Mouse (Mus musculus) liver, postnatal 0 days (tissue): Measurements from ENCODE around the gene Rilp. TPM values are rescaled to one million over a fixed set of nuclear protein-coding genes. Genes with fewer than 3 reads are reported as not detected.

Experiments
- ATAC-seq: fragments of 200-750 bp; cut with Nextera tagmentation; 2 replicates; pipeline ENCODE4 v1.8.0; 2017; ENCODE audit warnings: mild to moderate bottlenecking, moderate library complexity
- DNase-seq: peaks from one replicate; pipeline ENCODE4 v3.0.0-alpha.2; 2016
- H3K27ac ChIP-seq: fragments of 300-500 bp; sonication (generic); 2 replicates; pipeline ENCODE4 v1.5.1; 2014; ENCODE audit warnings: antibody characterized with exemption, moderate library complexity, mild to moderate bottlenecking, low read depth
- H3K27me3 ChIP-seq: fragments of 300-500 bp; sonication (generic); 2 replicates; pipeline ENCODE4 v1.6.1; 2014; ENCODE audit warnings: low read length, control low read depth, mixed read lengths; ENCODE audit not compliant: insufficient read depth
- H3K36me3 ChIP-seq: fragments of 300-500 bp; sonication (generic); replicated peaks from 2 replicates; pipeline ENCODE4 v1.6.1; 2014; ENCODE audit warnings: mild to moderate bottlenecking, control low read depth, low read length, moderate library complexity, mixed read lengths; ENCODE audit not compliant: insufficient read depth
- H3K4me1 ChIP-seq: fragments of 300-500 bp; sonication (generic); 2 replicates; pipeline ENCODE4 v1.6.1; 2014; ENCODE audit warnings: antibody characterized with exemption, mild to moderate bottlenecking, control low read depth; ENCODE audit not compliant: insufficient read depth
- H3K4me2 ChIP-seq: fragments of 300-500 bp; sonication (generic); 2 replicates; pipeline ENCODE4 v1.6.1; 2014; ENCODE audit warnings: low read depth, mild to moderate bottlenecking, low read length, moderate library complexity, mixed read lengths
- H3K4me3 ChIP-seq: fragments of 300-500 bp; sonication (generic); 2 replicates; pipeline ENCODE4 v1.5.1; 2014; ENCODE audit warnings: low read depth, low read length
- H3K9ac ChIP-seq: fragments of 300-500 bp; sonication (generic); replicated peaks from 2 replicates; pipeline ENCODE4 v1.6.1; 2014; ENCODE audit warnings: mild to moderate bottlenecking, moderate library complexity
- H3K9me3 ChIP-seq: fragments of 300-500 bp; sonication (generic); 2 replicates; pipeline ENCODE4 v1.6.1; 2016; ENCODE audit warnings: mild to moderate bottlenecking, control low read depth, low read length, mixed read lengths
- CTCF ChIP-seq: sonication (generic); IDR thresholded peaks from 2 replicates; pipeline ENCODE4 v1.5.1; 2016; ENCODE audit warnings: antibody characterized with exemption, low read depth
- EP300 ChIP-seq: IDR thresholded peaks from 2 replicates; pipeline ENCODE4 v1.6.1; 2016; ENCODE audit warnings: antibody characterized with exemption, low read depth, mild to moderate bottlenecking
- WGBS: fragments of 180-500 bp; shearing (Covaris S2); extraction: QIAGEN DNeasy Blood & Tissue Kit; methylation state at CpG from one replicate; pipeline ENCODE4 v1.1.7; 2014; ENCODE audit not compliant: insufficient replicate concordance; 5-methylcytosine and 5-hydroxymethylcytosine counted together
- polyA plus RNA-seq: library from polyadenylated mRNA; unstranded; fragments of >200 nt; fragmentation: Nextera tagmentation; extraction: Ambion mirVana; gene quantifications from 2 replicates; pipeline ENCODE4 v1.2.1, GENCODE M21; 2015

Rilp gene
- polyA plus RNA-seq, 1 experiment from 2014 or later, result 13.4 TPM

DNA sequence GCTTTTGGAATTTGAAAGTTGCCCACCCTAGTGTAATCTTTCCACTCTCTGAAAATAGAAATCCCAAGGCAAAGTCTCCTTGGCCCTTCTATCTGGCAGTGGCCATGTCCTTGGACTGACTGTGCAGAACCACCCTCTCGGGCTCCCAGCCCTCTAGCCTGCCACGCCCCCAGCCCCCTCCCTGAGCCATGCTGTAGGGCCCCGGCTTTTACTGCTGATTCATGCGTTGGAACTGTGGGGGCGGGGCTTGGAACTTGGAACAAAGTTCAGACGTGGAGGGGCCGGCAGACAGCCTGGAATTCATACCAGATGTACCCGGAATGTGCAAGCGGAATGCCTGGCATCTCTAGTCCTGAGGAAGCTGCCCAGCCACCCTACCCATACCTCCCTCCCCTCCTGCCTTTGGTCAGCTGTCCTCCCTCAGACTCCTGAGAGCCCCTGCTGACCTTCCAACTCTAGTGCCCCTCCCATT, 47.0 kb upstream of the Rilp start:
- DNase-seq, result peak; percentile 93
- Histone ChIP-seq H3K4me1 (peaks cover 50% of the 10 kb centered on the region), H3K9me3 (no peaks in the 10 kb centered on the region), H3K4me2 (peak overlapping the region; percentile 75), H3K27ac (peak overlapping the region; percentile 93), H3K27me3 (no peaks in the 10 kb centered on the region), H3K36me3 (peaks cover 24% of the 10 kb centered on the region), H3K4me3 (peak overlapping the region; percentile 76), H3K9ac (peak overlapping the region; percentile 93)
- peak; percentile 51; the same call in 1 of the 2 replicates for TF ChIP-seq EP300
- TF ChIP-seq CTCF, result no peak
- ATAC-seq, result peak; percentile 24
- WGBS, result 5% methylated on average over 9 of the region's 9 CpGs

DNA sequence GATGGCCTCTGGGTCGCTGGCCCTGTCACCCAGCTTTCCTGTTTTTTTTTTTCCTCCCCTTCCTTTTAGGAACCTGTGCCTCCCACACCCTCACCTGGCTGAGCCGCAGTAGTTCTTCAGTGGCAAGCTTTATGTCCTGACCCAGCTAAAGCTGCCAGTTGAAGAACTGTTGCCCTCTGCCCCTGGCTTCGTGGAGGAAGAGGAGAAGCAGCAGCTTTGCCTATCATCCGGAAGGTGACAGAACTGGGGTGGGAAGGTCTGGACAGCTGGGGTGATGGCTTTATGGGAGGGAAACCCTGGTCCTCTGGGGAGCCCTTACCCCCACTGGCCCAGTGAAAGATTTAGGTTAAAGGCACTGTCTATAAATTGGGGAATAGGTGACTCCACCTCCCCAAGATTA, 46.3 kb upstream of the Rilp start:
- Histone ChIP-seq H3K9me3 (no peaks in the 10 kb centered on the region), H3K4me3 (peak overlapping the region; percentile 76), H3K27ac (peak overlapping the region; percentile 93), H3K9ac (peak overlapping the region; percentile 93; the same call in 1 of the 2 replicates), H3K36me3 (peaks cover 24% of the 10 kb centered on the region), H3K4me1 (peaks cover 52% of the 10 kb centered on the region), H3K27me3 (no peaks in the 10 kb centered on the region), H3K4me2 (peak overlapping the region; percentile 75)
- no peak for DNase-seq
- WGBS, result 75% methylated on average over 4 of the region's 4 CpGs
- no peak for TF ChIP-seq CTCF
- no peak for TF ChIP-seq EP300
- ATAC-seq, result no peak

DNA sequence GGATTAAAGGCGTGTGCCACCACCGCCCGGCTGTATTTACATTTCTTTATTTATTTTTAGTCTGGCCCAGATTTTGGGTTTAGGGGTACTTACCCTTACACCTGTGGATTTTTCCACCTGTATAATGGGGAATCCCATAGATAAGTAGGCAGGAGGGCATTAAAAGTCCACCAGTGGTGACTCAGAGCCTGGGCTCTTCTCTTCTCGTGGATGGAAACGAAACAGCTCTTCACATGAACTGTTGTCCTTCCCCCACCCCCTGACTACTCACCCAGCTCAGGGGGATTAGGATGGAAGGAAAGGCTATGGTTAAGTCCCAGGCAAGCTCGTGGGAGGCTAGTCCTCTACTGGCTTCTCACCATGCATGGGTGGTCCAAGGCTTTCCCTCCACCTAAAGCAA, 45.5 kb upstream of the Rilp start:
- TF ChIP-seq EP300 (no peak), CTCF (no peak)
- DNase-seq (no peak), ATAC-seq (no peak)
- no peaks in the 10 kb centered on the region for H3K9me3 ChIP-seq
- H3K4me3 ChIP-seq, result no peak overlapping the region
- H3K36me3 ChIP-seq, result peaks cover 24% of the 10 kb centered on the region
- peaks cover 47% of the 10 kb centered on the region for H3K4me1 ChIP-seq
- H3K27ac ChIP-seq, result no peak overlapping the region
- H3K27me3 ChIP-seq, result no peaks in the 10 kb centered on the region
- no peak overlapping the region for H3K4me2 ChIP-seq
- no peak overlapping the region for H3K9ac ChIP-seq
- 93% methylated on average over 6 of the region's 6 CpGs for WGBS

DNA sequence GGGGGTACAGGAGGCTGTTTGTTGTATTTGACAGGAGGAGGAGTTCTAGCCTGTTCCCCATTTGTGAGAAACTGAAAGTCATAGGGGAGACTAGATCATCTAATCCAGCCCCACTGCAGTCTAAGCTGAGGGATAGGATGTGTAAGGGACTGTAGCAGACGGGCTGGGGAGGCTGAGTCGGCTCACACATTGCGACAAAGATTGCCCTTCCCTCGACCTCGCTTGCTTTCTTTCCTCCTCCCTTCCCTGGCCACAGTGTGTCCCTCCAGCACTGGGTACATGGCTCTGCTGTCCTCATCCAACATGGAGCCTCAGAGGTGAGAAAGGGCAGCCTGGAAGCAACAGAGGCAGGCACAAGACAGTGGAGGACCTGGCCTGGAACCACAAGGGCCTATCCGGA, 44.8 kb upstream of the Rilp start:
- Histone ChIP-seq H3K9me3 (no peaks in the 10 kb centered on the region), H3K4me1 (peaks cover 41% of the 10 kb centered on the region), H3K36me3 (peaks cover 24% of the 10 kb centered on the region), H3K27me3 (no peaks in the 10 kb centered on the region), H3K9ac (no peak overlapping the region), H3K27ac (no peak overlapping the region), H3K4me3 (no peak overlapping the region), H3K4me2 (no peak overlapping the region)
- DNase-seq, result no peak
- no peak for ATAC-seq
- no peak for TF ChIP-seq CTCF
- TF ChIP-seq EP300, result no peak
- 77% methylated on average over 6 of the region's 6 CpGs for WGBS

DNA sequence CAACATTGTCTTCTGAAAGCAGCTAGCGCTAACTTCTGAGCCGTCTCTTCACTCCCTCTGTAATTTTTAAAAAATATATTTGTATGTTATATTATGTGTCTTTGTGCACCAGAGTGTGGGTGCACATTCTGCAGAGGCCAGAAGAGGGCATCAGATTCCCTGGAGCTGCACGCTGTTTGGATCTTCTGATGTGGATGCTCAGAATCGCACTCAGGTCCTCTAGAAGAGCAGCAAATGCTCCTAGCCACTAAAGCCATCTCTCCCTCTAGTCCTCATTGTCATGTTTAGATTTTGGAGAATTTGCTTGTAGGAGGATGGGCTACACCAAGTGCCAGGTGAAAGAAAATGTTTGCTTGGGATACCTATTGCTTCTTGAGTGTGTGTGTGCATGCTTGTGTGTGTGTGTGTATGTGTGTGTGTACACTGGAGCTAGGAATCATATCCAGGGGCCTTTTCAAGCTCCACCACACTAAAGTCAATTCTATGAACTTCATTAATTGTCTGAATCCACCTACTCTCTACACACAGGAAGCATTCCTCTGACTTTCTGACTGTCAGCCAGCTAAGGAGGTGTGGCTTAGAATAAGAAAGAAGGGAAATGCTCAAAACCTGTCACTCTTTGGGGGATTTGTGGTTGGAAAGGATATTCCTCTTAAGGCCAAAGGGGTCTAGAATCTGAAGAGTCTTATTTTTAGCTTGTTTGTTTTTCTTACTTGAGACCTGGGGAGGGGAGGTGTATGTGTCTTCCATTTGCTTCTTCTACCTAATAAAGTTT, 43.0 kb upstream of the Rilp start:
- H3K27me3 ChIP-seq, result no peaks in the 10 kb centered on the region
- peak overlapping the region; percentile 81 for H3K4me2 ChIP-seq
- H3K36me3 ChIP-seq, result peaks cover 24% of the 10 kb centered on the region
- DNase-seq, result no peak
- 95% methylated on average over 4 of the region's 4 CpGs for WGBS
- no peak for TF ChIP-seq EP300
- peak; percentile 46 for TF ChIP-seq CTCF
- peak overlapping the region; percentile 61 for H3K27ac ChIP-seq
- ATAC-seq, result no peak
- H3K9me3 ChIP-seq, result no peaks in the 10 kb centered on the region
- peaks cover 38% of the 10 kb centered on the region for H3K4me1 ChIP-seq
- no peak overlapping the region for H3K9ac ChIP-seq
- no peak overlapping the region for H3K4me3 ChIP-seq

DNA sequence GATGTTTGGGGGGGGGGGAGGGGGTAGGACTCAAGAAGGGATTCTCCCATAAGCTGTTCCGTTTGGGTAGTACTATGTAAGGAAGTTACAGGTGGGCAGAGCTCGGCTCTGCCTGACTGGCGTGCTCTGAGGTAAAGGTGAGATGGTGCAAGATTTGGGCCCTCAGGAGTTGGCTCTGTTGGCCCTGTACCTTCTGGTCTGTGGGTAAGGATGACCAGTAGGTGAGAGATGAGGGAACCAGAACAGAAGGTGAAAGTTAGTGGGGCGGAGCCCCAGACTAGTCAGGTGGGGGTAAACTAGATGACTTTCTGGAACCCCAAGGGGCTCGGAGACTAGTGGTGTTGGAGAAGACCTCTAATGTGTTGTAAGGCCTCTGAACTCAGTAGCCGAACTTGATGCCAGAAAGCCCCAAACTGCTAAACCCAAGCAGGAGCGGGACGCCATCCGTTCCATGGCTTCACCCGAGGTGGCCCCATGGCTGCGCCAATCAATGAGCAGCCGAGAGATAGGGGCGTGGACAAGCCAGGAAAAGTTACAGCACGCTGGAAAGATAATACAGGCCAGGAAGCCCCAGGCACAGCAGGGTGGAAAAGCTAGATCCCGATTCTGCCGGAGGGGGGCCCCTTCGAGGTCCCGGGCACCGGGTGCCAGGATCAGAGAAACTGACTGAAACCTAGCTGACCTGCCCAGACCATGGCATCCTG, 42.2 kb upstream of the Rilp start:
- Histone ChIP-seq H3K4me3 (peak overlapping the region; percentile 52), H3K9me3 (no peaks in the 10 kb centered on the region), H3K9ac (peak overlapping the region; percentile 64), H3K27me3 (no peaks in the 10 kb centered on the region), H3K36me3 (peaks cover 24% of the 10 kb centered on the region), H3K27ac (peak overlapping the region; percentile 61), H3K4me1 (peaks cover 41% of the 10 kb centered on the region), H3K4me2 (peak overlapping the region; percentile 81)
- DNase-seq (peak; percentile 80), ATAC-seq (peak; percentile 86)
- TF ChIP-seq CTCF (peak; percentile 24; the same call in 1 of the 2 replicates), EP300 (no peak)
- 20% methylated on average over 19 of the region's 19 CpGs for WGBS
